Mouse (Mus musculus) neural tube, embryonic 11.5 days (tissue): ENCODE data around the gene Olfr545. TPM values are rescaled to one million over a fixed set of nuclear protein-coding genes. Genes with fewer than 3 reads are reported as not detected.

Experiments
- polyA plus RNA-seq: library from polyadenylated mRNA; unstranded; fragments of >200 nt; fragmentation: Nextera tagmentation; extraction: Ambion mirVana; gene quantifications from 2 replicates; pipeline ENCODE4 v1.2.1, GENCODE M21; 2014

Olfr545 gene
- polyA plus RNA-seq, 1 experiment from 2014 or later = 0.08 TPM

Other genes with a start within 250 kb of the Olfr545 start
- 35.1 and 38.8 TPM in 2 replicates for gene Rhog, start 243.5 kb downstream of the Olfr545 start, polyA plus RNA-seq
- gene Stim1, start 231.8 kb downstream of the Olfr545 start, polyA plus RNA-seq = 11.0 and 11.2 TPM in 2 replicates
- gene Rrm1, start 57.9 kb downstream of the Olfr545 start, polyA plus RNA-seq = 203 and 211 TPM in 2 replicates
- gene Olfr543, start 17.9 kb downstream of the Olfr545 start, polyA plus RNA-seq = 0.31 TPM in 1 of 2 replicates, not detected in the other
- gene Olfr544, start 11.3 kb downstream of the Olfr545 start, polyA plus RNA-seq = 0.07 and 0.16 TPM in 2 replicates
- gene Olfr547, start 35.2 kb upstream of the Olfr545 start, polyA plus RNA-seq = not detected in 2 replicates
- gene Olfr548-ps1, start 41.3 kb upstream of the Olfr545 start, polyA plus RNA-seq = not detected in 2 replicates
- not detected in 2 replicates for gene Olfr549, start 50.3 kb upstream of the Olfr545 start, polyA plus RNA-seq
- gene Trim21, start 65.9 kb upstream of the Olfr545 start, polyA plus RNA-seq = 0.13 and 0.14 TPM in 2 replicates
- gene Olfr550, start 71.9 kb upstream of the Olfr545 start, polyA plus RNA-seq = not detected in 2 replicates
- not detected in 2 replicates for gene Olfr551, start 92.3 kb upstream of the Olfr545 start, polyA plus RNA-seq
- gene Olfr552, start 98.2 kb upstream of the Olfr545 start, polyA plus RNA-seq = not detected in 2 replicates
- gene Olfr553, start 118.6 kb upstream of the Olfr545 start, polyA plus RNA-seq = not detected in 2 replicates
- not detected in 2 replicates for gene Olfr554, start 138.9 kb upstream of the Olfr545 start, polyA plus RNA-seq
- not detected in 2 replicates for gene Olfr555, start 159.2 kb upstream of the Olfr545 start, polyA plus RNA-seq
- gene Olfr556, start 165.3 kb upstream of the Olfr545 start, polyA plus RNA-seq = not detected in 2 replicates
- gene Trim68, start 187.8 kb upstream of the Olfr545 start, polyA plus RNA-seq = 10.2 and 11.2 TPM in 2 replicates
- not detected in 2 replicates for gene Olfr557, start 196.3 kb upstream of the Olfr545 start, polyA plus RNA-seq
- gene Olfr558, start 202.6 kb upstream of the Olfr545 start, polyA plus RNA-seq = 0.53 and 0.55 TPM in 2 replicates
- not detected in 2 replicates for gene Olfr33, start 219.5 kb upstream of the Olfr545 start, polyA plus RNA-seq
- gene Olfr559, start 227.9 kb upstream of the Olfr545 start, polyA plus RNA-seq = not detected in 2 replicates